Mouse (Mus musculus) T-helper 1 cell (primary cell): ENCODE results near the gene 4931414P19Rik.

Source experiments
- in situ Hi-C: fragments of 300-600 bp; cut with MboI, MseI; formaldehyde crosslinking; loops from one replicate; pipeline ENCODE4 v1.15.1; 2025; ENCODE audit warnings: high pct_unique_total_duplicates

Gene 4931414P19Rik

DNA sequence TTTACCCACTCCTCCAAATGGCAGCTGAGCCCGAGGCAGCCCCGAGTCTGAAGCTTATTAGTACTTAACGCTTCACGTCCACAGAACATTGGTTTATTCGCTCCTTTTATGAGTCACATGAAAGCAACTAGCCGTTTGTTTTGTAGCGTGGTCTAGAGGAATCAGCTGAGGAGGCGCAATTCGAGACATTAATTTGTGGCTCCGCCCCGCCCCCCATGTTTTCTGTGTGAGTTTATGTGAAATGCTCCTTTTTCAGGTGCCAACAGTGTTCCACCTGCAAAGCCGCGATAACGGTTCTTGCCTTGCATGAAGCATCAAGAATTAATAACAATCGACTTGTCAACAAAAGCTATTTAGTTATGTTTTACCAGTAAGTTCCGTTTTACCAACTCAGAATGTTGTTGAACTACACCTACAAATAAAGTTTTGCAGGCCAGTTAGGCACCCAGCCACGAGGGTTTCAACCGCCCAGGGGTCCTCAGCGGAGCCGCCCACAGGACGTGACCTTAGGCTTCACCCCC lies 52.3 kb downstream of the 4931414P19Rik start:
- in situ Hi-C loops = no loop called here

- in situ Hi-C loops = no loop called here
These were observed 61.1 kb downstream of the 4931414P19Rik start for GRCm38 (mm10) chr14:54544703-54545102.

DNA sequence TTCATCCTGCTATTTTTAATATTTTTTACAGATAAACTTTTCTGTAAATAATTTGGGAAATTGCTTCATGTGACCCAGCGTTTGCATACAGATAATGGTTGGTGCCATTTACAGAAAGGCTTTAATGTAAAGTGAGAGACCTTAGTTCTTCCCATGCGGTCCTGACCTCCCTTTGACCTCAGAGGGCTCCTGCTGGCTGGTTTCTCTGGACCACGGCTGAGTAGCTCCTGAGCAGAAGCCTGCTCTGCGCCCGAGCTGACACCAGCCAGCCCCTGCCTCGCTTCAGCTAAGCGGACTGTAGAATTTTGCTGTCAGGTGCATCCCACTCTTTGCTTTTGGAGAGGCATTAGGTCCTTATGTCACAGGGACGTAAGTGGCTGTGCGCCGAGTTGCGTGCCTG lies 65.0 kb downstream of the 4931414P19Rik start:
- in situ Hi-C loops = no loop called here

DNA sequence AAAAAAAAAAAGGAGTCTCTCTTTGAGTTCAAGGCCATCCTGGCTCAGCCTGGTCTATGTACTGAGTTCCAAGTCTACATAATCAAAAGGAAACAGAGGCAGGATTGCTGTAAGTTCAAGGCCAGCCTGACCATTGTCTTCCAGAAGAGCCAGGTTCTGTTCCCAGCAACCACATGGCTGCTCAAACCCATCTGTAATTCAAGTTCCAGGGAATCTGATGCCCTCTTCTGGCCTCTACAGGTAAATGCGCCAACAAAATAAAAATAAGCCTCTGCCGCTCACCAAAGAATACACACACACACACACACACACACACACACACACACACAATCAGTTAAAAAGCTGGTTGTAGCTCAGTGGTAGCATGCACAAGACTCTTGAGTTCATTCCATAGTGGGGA lies 67.2 kb downstream of the 4931414P19Rik start:
- in situ Hi-C loops = loop anchor here (10.0 kb wide), 1 partner anchor 244 kb away; no protein-coding TSS in a partner anchor
